Mouse (Mus musculus): ENCODE data around the gene Vwf. TPM values are rescaled to one million over a fixed set of nuclear protein-coding genes. Genes with fewer than 3 reads are reported as not detected.
A peak's percentile ranks its signal among the peaks of the same experiment; 100 is the strongest.

Vwf gene
- under 1 TPM in 1 of 2 experiments, not detected in 1; 0.20 TPM for polyA plus RNA-seq (2017; shearing (Covaris generic))

DNA sequence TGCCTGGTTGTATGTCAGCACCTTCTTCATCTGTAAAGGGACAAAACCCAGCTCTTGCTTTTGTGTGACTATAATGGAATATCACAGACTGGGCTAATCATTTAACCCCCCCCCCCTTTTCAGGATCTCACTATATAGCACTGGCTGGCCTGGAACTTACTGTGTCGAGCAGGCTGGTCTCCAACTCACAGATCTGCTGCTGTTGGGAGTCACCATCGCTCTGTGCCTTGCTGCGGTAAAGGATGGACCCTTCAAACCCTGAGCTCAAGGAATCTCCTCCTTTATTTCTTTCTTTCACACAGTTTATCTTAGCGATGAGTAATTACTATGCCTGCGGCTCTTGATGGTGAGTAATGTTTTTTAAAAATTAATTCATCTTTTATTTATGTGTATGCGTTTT, at the start of gene Vwf:
TSS of gene Vwf (plus strand) at position 301 of the 400 bp plus-strand sequence.
- ATAC-seq = no peak

DNA sequence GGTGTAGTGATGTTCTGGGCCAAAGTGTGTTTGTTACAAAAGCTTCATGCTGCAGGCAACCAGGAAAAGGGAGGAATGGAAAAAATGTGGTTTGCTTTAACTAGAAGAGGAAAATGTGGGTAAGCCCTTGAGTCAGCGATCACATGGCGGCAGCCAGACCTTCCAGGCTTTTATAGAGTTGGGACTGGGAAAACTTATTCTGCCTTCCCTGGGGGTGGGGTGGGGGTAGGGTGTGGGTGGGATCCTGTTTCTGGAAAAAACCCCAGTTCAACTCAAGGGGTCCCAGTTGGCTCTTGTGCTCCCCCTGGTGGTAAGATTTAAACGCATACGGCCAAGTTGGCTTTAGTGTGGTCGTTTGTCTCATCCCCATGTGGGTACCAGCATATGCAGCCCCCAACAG, 48.5 kb upstream of the Vwf start:
- ATAC-seq = no peak

DNA sequence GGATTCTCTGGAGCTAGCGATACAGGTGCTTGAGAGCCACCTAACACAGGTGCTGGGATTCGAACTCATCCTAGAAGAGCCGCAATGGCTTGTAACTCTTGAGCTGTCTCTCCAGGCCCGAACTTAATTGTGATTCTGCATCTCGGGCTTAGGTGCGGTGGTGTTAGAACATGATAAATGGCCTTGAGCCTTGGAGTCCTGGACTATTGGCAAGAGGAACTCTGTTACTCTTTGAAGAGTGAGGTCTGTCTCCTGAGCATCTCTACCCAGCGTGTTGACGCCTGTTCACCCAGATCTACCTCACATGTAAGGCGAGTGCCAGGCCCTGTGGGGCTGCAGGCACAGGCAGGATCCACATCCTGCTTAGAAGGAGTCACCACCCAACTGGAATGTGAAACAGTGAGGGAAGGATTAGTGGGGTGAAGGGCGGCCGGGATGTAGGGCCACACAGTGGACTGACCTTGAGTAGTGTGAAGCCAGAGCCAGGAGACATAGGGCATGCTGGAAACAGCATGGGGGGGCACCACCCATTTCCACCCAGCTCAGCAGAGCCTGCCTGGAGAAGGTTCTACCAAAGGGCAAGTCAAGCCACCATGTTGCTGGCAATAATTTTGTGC, 43.3 kb upstream of the Vwf start:
- no peak for ATAC-seq

DNA sequence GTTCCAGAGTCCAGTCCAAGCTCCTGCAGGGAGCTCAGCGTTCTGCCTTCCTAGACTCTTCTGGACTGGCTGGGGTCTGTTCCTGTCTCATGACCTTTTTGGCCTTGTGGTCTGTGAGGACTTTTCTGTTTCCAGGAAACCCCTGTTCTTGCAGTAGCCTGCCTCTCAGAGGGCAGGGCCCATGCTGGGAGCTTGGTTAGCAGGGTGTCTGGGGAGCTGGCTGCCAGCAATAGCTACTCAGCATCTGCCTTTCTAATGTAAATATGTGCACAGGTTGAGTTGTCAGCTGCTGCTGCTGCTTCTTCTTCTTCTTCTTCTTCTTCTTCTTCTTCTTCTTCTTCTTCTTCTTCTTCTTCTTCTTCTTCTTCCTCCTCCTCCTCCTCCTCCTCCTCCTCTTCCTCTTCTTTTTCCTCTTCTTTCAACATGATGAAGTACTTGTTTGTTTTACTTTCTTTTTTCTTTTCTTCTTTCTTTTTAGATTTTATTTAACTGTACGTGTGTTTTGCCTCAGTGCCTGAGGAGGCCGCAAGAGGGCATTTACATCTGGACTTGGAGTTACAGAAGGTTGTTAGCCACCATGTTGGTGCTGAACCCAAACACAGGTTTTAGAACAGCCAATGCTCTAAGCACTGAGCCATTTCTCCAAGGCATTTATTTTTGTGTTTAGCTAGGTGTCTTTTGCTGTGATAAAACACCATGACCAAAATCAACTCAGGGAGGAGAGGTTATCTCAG, 41.8 kb upstream of the Vwf start:
- ATAC-seq = no peak

DNA sequence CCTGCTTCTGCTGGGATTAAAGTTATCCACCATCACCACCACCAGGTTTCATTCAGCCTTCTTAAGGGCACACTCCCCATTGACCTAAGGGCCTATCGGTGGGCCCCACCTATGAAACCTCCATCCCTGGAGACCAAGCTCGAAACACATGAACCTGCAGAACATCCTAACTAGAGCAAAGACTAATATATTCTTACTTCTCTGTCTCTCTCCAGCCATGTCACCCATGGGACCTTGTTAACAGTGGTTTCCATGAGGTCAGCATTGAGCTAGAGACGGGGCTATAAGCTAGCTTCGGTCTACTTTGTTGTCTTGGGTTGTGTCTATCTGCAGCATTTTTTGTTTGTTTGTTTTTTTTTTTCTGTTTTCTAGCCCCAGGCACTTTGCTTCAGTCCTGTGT, 40.1 kb upstream of the Vwf start:
- no peak for ATAC-seq

DNA sequence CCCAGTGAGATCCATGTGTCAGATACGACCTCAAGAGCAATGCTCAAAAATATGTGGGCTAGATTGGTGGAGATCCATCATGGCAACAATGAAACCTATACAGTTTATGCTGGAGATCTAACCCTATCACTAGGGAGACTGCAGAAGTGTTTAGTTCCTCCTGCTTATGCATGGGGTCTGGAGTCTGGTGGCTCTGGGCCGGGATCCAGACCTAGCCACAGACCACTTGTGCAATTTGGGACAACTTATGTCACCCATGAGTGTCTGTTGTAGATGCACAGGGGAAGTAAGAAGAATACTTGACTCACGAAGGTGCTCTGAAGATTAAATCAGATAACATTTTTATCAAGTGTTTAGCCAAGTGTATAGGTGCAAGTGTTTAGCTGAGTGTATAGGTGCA, 36.8 kb upstream of the Vwf start:
- ATAC-seq = no peak

DNA sequence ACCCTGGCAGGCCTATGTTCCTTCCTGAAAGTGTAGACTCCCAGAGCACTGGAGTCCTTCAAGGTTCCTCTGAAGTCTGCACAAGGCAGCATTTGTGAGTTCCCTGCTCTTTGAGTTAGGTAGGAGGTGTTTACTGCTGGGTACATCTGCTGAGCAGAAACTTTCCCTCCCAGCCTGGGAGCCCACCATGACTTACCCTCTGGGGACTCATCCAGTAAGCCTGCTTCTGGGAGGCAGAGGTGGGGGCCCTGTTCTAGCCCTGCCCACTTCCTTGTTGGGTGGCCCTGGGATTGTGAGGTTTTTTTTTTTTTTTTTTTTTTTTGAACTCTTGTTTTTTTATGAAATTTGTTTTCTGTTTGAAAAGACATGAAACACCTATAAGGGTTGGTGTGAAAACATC, 35.9 kb upstream of the Vwf start:
- ATAC-seq = no peak

DNA sequence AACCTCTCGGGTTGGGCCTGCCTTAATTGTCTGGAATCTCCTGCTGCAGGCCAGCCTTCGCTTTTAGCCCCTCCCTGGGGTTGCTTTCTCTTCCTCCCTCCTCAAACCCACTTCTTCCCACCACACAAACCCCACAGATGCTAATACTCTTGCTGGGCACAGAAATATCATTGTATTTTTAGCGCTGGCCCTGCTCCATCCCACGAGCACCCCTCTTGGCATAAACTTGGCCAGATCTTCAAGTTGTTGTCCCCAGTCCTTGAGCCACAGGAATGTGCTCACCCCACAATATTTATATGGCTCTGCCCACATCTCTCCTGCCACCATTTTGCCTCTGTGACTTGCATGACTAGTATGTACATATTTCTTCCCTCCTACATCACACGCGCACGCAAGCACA, 35.4 kb upstream of the Vwf start:
- ATAC-seq = no peak

DNA sequence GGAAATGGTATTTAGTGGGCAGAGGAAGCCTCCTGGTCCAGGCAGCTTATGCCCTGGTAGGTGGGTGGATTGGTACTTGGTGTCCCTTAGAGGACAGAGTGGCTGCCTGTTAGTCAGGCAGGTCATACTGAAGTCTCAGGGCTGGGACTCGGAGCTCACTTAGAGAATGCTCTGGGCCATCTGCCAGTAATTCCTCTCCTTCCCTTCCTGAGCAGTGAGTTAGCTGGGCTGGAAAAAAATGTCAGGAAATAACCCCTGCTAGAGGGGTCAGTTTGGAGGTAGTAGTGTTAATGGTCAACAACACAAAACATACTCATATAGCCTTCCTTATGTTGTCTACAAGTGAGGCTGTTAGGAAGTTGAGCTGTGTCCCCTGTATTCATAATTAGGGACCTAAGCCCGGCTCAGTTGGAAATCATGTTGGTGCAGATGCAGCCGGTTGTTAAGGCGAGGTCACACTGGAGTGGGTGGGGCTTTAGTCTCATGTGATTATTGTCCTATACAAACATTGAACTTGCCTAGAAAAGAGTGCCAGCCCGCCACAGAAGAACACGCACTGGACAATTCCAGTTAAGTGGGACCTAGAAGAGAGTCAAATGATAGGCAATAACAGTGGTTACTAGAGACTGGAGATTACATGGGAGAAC, 33.5 kb upstream of the Vwf start:
- no peak for ATAC-seq

DNA sequence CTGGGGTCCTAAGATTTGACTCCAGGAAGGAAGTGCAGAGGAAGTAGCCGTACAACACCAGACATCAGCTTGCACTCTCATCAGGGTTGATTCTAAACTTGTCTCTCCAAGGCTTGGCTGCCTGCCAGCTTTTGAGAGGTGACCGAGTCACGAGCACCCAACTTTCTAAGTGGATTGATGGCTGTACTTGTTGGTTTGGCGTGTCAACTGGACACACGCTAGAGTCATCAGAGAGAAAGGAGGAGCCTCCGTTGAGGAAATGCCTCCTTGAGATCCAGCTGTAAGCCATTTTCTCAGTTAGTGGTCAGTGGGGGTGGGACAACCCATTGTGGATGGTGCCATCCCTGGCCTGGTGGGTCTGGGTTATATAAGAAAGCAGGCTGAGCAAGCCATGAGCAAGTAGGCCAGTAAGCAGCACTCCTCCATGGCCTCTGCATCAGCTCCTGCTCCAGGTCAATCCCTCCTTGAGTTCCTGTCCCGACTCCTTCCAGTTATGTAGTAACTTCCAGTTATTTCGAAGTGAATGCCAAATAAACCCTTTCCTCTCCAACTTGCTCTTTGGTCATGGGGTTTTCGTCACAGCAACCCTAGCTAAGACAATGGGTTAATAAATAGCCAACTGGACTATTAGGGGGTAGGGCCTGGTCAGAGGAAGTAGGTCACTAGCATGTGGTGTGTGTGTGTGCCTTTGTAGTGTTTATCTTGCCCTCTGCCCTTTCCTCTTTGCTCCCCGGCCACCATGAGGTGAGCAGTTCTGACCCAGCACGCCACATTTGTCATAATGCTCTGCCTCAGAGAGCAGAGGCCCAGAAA, 30.9 kb upstream of the Vwf start:
- no peak for ATAC-seq

DNA sequence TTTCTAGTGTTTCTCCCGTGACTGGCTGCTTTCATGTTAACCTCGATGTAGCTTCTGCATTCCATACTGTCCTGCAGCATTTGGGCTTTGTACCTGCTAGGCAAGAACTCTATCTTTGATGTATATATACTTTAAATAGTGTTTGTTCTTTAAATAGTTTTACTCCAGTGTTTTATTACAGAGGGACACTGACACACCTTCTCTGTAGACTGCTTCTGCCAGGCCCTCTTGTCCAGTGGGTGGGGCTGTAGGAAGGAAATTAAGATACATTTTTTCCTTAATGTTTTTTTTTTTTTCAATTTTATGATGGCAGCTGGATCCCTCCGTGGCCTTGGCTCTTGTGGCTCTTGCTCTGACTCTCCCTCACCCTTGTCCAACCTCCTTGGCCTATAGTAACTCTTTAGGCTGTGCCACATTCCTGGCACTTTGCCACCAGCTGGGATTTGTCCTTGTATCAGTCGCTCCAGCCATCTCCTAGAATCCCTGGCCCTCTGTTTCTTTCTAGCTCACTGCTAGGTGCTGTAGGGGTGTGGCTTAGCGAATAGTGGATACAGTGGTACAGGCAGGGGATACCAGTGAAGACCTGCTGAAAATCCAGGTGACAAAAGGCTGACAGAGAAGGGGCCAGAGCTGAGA, 24.9 kb upstream of the Vwf start:
- no peak for ATAC-seq

DNA sequence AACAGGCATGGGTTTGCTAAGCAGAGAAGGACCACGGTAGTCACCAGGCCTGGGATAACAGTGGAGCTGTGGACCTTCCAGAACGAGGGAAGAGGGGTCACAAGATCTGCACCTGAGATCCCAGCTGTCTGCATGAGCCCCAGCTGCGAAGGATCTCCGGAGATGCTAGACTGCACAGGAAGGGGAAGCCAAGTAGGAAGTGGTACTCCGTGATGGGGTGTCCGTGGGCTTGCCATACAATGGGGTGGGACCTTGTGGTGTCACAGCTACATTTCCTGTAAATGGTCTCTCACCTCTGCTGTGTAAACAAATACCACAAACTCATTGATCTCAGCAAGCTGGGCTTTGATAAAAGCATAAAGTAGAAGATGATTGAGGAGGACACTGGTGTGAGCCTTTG, 22.5 kb upstream of the Vwf start:
- peak; percentile 57 for ATAC-seq

DNA sequence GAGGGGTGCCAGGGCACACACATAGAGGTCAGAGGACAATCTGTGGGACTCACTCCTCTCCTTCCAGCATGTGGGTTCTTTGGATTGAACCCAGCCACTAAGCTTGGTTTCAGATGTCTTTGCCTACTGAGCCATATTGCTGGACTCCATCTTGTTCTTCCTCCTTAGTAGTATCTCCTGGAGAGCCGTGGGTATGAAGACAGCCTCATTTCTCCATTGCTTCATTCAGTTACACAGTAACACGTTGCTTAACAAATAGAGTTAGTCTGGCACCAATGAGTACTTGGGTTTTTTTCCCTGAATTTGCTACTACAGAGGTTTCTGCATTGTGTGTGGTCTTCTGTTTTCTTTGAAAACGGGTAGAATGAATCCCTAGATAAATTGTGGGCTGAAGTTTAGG, 20.5 kb upstream of the Vwf start:
- no peak for ATAC-seq

DNA sequence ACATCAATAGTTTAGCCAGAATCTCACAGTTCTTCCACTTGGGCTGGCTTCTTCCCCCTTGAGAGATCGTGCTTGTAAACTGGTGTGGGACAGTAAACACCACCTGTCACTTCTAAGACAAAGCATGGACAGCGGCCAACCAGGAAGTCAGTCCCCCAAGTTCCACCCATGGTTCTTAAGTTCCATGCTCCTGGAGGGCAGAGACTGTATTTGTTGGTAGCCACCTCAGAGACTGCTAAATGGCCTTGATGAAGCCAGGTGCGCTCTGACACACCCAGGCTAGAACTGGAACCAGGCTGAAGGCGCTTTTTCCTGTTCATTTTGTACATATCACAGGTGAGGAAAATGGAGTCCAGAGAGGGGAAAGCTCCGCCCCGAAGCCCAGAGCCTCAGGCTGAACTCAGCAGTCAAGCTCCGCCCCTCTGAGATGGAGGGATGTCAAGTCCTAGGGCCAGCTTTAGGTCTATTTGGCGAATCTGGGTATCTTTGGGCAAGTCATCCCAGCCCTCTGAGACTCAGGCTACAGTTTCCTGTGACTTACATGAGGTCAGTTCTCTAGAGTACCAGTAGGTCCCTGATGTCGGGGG, 17.9 kb upstream of the Vwf start:
- ATAC-seq = no peak

DNA sequence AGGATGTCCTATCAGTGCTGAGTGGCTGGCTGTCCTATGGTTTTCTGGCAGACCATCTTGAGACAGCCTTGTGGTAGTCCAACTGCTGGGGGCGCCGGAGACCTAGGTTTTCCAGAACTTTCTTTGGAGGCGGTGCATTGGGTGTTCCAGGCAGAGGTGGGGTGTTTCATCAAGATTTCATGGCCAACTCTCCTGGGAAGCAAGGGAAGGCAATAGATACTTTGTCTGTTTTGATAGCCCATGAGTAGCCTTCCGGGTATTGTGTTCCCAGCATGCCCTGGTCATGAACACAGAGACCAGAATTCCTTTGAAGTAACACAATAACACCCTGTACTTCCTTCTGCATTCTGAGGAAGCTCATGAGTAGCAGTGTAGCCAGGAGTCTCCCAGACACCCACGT, 17.1 kb upstream of the Vwf start:
- no peak for ATAC-seq

DNA sequence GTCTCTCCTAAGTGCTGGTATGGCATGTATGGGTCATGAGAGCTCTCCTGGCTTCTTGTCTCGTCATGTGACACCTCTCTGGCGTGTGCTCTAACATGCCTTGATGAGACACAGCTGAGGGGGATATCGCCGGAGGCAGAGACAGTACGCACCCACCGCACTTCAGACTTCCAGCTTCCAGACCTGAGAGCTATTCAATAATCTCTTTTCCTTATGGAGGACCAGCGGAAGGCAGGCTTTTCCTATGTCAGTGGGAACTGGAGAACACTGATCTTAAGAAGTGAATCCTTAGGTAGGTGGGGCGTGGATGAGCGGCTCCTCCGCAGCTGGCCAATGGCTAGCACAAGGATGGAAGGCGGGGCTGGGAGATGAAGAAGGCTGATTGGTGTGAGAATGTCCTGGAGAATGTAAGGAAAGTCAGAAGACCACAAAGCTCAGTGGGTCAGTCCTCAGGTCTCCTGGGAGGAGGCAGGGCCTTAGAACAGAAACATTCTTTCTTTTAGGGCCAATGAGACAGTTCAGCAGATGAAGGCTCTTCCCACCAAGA, 13.4 kb upstream of the Vwf start:
- no peak for ATAC-seq

DNA sequence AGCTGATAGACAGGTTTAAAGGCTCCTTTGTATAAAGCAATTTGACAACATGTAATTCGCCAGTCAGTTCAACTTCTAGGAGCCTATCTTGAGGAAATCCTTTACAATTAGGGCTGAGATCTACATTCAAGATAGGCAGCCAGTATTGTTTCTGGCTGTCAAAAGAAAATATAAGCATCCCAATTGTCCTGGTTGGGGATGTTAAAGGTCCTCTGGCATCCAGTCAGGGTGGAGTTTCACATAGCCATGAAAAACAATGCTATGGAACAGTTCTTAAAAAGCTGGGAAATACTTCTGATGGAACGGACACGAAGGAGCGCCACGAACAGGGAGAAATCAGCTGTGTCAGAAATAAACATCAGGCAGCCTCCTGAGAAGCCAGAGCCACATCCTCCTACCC, 11.6 kb upstream of the Vwf start:
- ATAC-seq = no peak

DNA sequence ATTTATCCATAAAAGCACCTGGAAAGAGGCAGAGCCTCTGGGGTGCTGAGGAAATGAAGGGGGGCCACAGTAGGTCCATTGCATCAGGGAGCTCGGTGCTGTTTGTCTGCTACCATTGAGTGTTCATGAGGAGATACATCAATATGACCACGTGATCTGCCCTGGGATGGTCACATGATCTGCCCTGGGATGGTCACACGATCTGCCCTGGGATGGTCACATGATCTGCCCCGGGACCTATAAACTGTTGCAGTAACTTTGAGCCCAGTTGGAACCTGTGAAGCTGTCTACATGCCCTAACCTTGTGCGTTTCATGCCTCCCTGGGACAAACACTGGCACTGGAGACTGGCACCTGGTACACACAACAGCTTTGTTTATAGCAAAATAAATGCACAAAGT, 8.1 kb upstream of the Vwf start:
- ATAC-seq = no peak

DNA sequence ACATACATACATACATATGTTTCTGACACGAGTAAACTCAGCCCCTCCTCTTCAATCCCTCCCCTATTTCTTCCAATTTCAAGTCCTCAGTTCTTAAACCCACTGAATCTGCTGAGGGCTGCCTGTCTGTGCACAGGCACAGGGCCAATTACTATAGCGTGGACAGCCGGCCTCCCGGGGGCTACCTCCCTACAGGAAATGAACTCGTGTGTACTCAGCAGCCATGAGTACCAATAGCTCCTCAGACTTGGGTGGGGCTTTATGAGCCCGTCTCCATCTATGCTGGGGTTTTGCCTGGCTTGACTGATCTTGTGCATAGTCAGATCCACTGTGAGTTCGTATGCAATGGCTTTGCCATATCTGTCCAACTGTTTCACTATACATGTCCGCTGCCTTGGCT, 7.2 kb upstream of the Vwf start:
- no peak for ATAC-seq

DNA sequence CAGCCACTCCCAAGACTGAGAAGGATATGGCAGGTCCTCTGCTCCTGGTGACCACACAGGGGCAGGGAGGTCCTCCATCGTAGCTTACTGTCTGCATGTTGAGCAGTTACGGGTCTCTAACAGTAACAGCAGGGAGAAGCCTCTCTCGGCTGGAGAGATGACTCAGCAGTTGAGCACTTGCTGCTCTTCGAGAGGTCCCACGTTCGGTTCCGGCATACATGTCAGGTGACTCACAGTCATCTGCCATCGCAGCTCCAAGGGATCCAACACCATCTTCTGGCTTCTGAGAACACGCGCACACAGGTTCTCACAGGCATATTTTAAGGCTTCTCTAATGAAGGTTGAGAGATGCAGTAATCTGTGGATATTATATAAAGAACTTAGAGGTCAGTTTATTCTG, 6.4 kb upstream of the Vwf start:
- ATAC-seq = no peak

DNA sequence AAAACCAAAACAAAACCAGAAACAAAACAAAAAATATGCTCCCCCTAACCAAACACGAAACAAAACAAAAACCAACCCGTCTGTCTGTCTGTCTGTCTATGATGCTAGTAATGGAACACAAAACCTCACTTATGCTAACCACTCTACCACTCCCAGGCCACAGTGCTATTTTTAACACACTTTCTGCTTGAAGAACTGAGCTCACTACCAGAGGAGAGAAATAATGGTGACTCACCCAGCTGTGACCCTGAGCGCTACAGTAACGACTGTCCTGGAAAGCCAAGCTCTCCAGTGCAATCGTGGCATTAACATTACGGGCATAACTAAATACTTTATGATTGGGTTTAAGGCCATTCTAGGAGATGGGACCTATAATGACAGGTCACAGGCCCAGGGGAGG, 5.7 kb upstream of the Vwf start:
- no peak for ATAC-seq

DNA sequence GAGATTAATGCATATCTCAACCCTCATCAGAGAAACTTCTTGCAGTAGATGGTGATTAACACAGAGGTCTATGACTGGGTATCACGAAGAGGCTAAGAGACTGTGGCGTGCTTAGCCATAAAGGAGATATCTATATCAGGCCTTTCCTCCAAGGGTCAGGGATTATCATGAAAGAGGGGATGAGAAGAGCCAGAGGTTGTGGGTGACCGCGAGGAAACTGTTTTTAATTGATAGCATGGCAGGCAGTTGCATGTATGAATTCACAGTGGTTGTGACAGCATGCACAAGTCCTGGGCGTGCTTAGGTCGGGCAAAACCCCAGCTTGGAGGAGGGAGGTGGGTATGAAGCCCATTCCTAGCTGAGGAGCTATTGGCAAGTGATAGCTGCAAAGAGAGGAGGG, 5.3 kb upstream of the Vwf start:
- ATAC-seq = no peak
